Mouse (Mus musculus): ENCODE results near the gene Aldh1b1. TPM values are rescaled to one million over a fixed set of nuclear protein-coding genes. Genes with fewer than 3 reads are reported as not detected.

The Aldh1b1 gene
- total RNA-seq, 2 experiments from 2014 or later = 27.9 to 28.0 TPM

DNA sequence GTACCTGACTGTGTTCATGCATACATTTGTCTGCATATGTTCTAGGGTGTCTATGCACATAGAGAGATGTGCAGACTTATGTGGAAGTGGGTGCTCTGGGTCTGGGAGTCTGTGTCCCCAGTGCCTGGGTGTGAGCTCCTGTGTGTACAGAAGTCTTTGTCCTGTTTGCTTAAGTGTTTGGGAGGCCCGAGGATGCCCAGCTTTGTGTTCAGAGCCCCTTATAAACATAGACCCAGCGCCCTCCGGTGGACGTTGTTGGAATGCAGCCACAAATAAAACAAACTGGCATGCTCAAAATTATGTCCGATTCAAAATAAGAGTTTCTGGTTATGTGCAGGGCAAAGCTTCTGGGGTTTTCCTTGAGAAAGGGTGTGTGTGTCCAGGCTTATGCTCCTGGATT lies 27.2 kb upstream of the Aldh1b1 start:
- DNase-seq = peak; percentile 76
- intact Hi-C loops (cut with DNase I) = loop anchor here (5.0 kb wide), 1 partner anchor 354 kb away; no protein-coding TSS in a partner anchor

DNA sequence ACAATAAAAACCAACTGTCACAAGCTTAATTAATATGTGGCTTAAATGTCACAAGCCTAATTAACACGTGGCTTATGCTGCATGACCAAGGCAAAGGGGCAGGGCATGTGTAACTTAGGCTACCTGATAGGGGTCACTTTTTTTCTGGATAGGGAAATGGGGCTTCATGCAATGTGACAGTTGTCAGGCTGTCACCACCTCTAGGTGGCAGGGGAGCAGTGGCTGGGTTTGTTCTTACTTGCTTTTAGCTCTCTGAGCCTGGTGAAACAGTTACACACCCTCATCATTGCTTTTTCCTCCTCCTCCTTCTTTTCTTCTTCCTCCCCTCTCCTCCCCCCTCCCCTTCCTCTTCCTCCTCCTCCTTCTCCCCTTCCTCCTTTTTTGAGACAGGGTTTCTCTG lies 15.2 kb upstream of the Aldh1b1 start:
- intact Hi-C loops (cut with DNase I) = no loop called here
- no peak for DNase-seq

DNA sequence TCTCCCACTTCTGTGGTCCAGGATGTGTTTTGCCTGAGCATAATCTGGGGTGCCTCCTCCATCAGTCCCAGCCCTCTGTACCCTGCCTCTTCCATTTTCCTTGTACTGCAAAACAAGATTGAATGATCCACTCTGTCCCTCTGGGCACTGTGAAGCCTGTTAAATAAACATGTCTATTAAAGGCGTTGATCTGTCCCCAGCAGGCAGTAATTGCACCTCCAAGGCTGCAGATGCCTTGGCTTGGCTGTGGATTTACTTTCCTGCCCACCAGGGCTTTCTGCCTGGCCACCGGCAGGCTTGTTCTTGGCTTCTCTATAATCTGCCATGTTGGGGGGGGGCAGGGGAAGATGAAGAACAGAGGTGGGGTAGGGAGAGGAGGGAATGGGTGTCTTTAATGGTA lies 12.9 kb upstream of the Aldh1b1 start:
- intact Hi-C loops (cut with DNase I) = no loop called here
- peak; percentile 73 for DNase-seq

DNA sequence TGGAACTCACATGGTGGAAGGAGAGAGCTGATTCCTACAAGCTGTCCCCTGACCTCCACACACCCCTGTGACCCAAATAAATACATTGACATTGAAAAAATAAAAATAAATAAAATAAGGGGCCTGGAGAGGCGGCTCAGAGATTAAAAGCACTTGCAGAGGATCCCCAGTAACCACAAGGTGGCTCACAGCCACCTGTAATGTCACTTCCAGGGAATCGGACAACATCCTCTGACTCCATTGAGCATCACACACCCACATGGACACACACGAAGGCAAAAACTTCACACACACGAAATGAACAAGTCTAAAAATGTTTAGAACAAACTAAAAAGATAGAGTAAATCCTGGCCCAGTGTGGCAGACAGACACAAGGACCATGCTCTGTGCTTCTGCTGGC lies 12.1 kb upstream of the Aldh1b1 start:
- DNase-seq = no peak
- intact Hi-C loops (cut with DNase I) = no loop called here

DNA sequence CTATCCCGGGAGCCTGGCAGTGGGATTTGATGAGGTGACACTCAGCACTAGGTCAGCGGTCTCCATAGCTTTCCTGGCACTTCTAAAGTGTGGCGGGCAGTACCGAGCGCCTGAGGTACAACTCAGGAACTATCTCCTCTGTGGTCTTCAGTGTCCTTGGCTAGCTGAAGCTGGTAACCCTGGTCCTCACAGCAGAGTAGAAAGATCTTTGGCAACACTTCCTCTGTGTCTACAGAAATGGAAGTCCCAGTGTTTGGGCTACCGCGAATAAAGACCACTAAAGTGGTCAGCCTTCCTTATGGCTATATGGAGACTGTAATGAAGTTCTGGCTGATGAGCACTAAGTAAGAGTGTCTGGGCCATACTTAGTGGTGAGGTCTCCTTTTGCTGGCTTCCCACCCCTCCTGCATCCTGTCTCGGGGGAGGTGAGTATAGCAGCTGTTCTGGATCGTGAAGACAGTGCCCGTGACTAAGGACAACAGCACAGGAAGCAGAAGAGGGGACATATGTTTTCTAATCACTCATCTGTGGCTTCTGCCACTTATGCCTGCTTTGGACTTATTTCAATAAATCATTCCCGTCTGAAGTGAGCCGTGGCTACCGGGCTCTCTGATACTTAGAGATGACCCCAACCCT lies 10.3 kb upstream of the Aldh1b1 start:
- intact Hi-C loops (cut with DNase I) = no loop called here
- DNase-seq = peak; percentile 37

DNA sequence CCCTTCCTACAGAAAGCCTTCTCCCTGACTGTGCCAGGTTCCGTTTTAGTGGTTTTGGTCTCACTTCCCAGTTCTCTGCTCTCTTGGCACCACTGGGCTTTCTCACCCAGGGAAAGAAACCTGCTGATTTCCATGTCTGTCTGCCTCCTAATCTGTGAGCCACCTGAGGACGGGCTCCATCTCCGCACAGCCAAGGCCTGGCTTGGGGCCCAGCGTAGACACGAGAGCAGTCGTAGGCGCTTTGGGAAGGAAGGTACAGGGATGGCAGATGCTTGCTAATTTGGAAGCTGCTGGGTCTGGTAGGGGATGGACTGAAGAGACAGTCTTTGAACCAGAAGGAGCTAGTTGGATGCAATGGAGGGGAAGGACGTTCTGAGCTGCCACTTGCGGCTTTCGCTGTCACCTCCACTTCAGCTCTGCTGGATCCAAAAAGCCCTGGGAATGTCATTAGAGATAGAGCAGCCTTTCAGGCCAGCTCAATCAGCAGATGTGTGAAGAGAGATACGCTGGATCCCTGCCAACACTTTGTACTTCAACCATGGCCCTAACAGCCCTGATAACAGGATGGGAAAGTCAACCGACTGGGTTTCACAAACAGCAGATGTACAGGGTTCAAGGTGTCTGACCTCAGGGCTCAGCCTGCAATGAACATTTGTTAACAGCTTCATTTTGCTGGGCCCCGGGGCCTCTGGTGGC lies 9.4 kb upstream of the Aldh1b1 start:
- intact Hi-C loops (cut with DNase I) = no loop called here
- peak; percentile 91 for DNase-seq

DNA sequence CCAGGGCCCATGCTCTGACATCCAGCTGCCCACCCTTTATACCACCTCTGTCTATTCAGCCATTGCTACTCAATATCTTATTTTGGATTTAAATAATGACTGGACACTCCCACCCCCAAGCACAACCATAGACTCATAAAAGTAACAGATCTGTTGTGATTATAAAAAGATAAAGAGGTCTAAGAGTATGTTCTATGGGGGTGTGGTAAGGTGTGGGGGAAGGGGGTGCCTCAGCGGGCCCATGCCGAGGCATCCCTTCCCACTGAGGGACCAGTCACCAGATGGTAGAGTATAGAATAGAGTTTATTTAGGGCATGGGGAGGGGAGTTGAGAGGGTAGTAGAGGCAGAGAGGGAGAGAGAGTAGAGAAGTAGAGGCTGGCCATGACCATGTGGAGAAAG lies 8.8 kb upstream of the Aldh1b1 start:
- intact Hi-C loops (cut with DNase I) = no loop called here
- no peak for DNase-seq

DNA sequence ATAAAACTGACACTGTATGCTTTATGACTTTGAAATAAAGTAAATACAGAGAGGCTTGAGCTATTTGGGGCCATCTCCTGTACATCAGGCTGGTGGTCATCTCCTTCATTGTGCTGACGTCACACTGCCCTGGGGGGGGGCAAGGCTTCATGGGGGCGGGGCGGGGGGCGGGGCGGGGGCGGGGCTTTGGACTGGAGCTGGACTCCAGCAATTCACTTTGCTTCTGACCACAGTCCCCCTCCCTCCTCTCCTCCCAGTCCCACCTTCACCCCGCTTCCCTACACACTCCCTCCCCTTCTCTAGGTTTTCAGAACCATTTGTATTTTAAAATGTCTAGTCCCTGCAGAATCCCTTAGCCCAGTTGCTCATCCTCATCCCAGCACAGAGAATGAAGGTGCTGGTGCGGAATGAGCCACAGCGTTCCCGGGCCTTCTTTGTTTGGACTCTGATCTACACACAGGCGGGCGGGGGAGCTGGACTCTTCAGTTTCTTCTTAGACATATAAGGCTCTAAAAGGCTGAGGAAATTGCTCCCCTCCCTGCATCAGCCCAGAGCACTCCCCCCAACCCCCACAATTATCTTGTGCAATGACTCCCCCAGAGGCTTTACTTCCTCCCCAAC lies 3.5 kb upstream of the Aldh1b1 start:
- intact Hi-C loops (cut with DNase I) = no loop called here
- DNase-seq = no peak

DNA sequence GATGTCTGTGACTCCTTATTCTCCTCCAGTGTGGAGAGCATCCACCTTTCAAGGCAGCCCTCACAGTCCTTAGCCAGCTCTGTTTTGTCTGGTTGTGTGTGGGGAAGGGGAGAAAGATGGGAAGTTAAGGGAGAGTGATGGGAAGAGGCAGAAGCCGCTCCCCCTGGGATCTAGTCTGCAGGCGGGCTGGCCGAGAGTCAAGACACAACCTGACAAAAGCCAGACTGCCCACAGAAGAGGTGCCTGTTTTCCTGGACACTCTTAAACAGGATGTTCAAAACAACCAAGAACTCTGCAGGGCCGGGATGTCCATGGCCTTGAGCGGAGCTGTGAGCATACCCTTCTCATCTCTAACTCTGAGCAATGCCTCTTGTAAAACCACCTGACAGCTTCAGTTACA lies 2.1 kb upstream of the Aldh1b1 start:
- DNase-seq = no peak
- intact Hi-C loops (cut with DNase I) = no loop called here

DNA sequence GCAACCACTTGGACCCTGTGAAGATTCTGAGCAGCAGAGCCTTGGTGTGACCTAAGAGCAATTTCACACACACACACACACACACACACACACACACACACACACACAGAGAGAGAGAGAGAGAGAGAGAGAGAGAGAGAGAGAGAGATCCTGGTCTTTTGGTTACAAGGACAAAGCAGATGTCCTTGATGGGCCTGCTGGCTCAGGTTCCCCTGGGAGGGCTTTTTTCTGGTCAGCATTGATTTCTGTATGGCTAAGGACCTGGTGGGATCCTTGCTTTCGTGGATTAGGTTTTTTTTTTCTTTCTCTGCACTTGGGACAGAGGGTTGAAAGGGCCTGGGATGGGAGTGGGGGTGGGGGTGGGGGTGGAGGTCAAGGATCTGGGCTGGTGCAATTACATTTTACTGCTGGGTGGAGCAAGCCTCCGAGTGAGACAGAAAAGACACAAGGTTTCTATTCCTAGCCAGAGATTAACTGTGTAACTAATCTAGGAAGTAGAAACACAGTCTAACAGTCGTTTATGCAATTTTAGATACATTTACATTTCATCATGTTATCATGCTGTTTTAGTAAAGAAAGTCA lies 1.2 kb downstream of the Aldh1b1 start:
- no peak for DNase-seq
- intact Hi-C loops (cut with DNase I) = no loop called here

DNA sequence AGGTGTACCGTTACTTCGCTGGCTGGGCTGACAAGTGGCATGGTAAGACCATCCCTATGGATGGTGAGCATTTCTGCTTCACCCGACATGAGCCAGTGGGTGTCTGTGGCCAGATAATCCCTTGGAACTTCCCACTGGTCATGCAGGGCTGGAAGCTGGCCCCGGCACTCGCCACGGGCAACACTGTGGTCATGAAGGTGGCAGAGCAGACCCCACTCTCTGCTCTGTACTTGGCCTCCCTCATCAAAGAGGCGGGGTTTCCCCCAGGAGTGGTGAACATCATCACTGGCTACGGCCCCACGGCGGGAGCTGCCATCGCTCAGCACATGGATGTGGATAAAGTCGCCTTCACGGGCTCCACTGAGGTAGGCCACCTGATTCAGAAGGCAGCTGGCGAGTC lies 4.1 kb downstream of the Aldh1b1 start:
- intact Hi-C loops (cut with DNase I) = no loop called here
- no peak for DNase-seq

DNA sequence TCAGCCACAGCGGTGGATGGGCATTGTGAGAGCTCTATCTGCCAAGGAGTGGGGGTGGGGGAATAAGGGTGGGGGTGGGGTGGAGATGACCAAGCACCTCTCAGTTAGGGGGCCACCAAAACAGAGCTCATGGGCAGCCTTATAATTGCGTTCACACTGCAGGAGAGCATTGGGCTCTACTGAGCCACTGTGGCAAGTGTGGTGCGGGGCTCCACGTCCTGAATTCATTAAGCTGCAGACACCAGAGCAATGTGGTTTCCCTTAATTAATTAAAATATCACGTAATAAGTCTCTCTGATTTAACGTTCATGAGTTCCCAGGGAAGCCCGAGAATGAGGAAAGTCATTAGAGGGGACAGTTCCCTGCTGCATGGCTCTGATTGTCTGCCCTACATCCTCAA lies 9.2 kb downstream of the Aldh1b1 start:
- DNase-seq = no peak

DNA sequence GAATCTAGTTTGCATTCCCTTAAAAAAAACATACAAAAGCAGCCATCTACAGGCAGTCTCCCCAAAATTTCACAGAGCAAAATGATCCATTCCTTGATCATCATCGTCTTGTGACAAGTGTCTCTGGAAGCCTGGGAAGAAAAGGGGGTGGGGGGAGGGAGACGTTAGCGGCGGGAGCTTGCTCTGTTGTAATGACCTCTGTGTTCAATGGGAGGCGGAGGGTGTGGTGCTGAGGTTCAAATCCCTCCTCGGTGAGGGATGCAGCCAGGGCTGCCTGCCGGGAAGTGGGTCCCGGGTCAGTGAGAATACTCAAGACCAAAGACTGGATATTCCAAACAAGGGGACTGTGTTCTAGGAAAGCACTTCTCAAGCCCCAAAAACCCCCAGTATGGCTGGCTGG lies 12.4 kb downstream of the Aldh1b1 start:
- DNase-seq = no peak
- intact Hi-C loops (cut with DNase I) = no loop called here

More for the DNA sequence above, 9.2 kb downstream of the Aldh1b1 start:
- intact Hi-C loops (cut with DNase I) = no loop called here

DNA sequence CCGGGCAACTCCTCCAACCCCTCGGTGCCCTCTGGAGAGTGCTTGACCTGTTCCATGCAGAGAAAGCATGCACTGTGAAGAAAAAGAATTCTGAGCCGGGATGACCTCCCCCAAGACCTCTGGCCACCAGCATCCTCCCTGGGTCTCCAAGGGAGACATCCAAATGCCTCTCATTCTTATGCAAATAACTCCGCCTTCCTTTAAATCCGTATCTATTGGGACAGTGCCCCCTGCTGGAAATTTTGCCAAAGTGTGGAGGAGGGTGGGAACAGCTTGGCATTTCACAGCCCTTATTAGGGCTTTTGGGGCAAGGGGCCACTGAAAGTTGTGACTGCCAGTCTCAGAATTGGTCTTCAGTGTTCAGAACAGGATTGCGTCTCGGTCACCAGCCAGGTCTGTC lies 16.7 kb downstream of the Aldh1b1 start:
- intact Hi-C loops (cut with DNase I) = no loop called here
- DNase-seq = peak; percentile 67

DNA sequence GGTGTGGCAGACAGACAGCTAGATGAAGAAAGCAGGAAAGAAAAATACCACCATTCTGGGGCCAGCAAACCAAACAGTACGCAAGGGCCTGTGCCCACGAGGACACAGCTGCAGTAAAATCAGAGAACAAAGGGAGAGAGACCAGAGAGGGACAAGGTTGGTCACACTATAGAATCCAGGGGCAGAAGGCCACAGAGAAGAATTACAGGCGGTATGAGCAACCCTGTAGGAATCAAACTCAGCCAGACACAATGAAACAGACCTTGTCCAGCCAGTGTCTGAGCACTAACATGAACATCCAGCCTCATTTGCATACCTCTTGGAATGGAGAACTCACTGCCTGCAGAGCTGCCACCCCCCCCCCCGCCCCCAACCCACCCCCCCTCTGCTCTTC lies 20.0 kb downstream of the Aldh1b1 start:
- intact Hi-C loops (cut with DNase I) = no loop called here
- DNase-seq = no peak

DNA sequence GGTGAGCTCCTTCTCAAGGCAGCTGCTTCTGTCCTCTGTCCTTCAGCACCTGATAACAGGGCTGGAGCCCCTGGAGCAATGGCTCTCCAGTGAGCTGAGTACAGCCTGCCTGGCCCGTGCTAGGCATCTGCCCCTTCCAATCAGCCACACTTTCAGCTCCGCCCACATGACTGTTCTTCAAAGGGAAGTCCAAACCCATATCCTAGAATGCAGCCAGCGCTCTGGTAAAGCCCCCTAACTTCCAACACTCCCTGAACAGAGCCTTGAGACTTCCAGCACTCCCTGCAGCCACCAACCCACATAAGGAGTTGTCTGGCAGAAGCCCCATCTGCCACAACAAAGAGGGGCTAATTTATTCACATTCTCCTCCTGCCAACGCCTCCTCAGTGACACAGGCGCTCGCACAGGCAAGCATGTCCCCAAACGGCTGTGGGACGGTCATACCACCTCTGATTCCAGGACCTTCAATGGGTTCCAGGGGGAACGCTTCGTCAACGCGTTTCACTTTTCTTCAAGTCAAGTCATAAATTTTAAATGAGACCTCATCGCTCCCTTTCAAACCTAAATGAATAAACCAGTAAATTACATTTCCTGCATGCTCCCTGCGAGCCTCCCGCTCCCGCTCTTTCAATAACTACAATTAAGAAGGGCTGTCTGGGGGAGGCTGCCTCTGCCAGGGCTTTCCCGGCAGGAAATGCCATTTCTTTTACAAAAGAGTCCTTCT lies 20.5 kb downstream of the Aldh1b1 start:
- peak; percentile 78 for DNase-seq
- intact Hi-C loops (cut with DNase I) = no loop called here

DNA sequence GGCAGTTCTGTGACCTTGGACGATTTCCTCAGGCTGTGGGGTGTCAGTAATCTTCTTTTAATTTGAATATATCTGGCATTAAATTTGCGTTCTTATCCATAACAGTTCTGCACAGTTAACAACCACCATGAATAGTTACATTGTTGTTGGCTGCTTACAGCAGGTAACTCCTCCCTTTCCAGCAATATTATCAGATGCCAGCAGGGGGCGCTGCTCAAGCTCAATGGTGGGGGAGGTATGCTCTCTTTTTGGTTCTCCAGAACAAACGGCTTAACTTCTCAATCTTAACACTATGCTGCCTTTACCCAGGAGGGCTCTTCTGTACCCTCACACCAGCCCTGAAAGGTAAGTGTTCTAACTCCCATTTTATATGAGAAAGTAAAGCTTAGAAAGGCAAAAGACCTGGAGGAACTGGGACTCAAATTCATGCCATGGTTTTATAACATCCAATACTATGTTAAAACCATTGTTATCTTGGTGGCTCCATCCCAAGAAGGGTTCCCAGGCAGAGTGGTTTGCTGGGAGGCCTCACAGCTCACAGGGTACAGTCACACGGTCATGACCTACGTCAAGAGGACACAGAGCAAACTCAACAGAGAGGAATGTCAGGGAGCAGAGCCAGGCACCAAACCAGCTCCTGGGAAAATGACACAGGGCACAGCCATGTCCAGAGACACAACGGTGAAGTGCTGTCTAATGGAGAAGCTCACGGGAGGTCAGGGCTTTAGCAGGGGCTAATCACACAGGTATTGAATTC lies 21.4 kb downstream of the Aldh1b1 start:
- DNase-seq = peak; percentile 86
- intact Hi-C loops (cut with DNase I) = no loop called here

DNA sequence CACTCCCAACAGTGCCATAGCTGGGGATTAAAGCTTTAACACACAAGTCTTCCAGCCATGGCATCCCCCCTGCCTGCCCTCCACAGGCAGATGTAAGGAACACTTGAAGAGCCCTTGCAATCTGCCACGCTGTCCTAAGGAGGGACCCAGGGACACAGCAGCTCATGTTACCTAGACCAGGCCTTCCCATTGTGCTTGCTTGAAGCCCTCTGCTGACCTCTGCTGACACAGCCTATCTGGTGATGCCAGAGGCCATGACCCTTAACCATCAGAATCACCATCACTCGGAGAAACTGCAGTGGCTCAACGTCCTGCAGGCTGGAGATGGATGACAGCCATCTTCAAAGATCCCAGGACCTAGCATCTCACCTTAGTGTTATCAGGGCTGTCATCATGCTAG lies 23.2 kb downstream of the Aldh1b1 start:
- intact Hi-C loops (cut with DNase I) = no loop called here
- no peak for DNase-seq

DNA sequence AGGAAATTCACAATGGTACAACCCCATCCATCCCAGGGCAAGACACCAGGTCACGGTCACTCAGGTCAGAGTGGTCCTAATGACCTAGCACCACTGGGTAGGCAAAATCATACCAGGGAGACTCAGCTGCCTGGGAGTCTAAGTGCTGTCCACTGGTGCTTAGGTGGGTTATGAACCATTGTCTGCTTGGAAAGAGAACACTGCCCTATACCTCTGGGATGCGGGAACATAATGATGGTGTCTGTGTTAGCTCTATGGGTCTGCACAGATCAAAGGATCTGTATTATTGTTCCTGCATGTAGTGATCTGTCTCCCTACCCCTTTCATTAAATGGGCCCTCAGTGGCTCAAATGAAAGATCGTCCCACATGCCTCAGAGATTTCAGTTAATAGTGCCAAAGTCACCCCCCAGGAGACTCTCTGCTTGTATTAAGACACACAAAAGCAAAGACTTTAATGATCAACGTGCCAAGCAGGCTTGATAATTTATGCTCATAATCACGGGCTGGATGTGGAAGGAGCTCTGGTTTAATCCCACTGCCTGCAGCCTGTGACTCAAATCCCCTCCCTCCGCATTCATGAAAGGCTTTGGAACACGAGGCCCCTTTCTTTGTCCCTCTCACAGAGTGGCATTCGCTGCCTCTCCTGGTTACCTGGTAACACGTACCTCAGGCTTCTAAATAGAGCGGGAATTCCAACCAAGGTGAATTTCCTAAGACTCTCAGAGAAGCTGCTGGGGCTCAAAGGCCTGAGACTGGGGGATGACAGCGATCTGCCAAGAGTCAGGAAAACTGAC lies 24.2 kb downstream of the Aldh1b1 start:
- intact Hi-C loops (cut with DNase I) = no loop called here
- DNase-seq = no peak

Measured in left cerebral cortex, postnatal 4 days (tissue).